Mouse (Mus musculus) thymus, postnatal 4 days (tissue): ENCODE data around the gene Frmd4a.

ENCODE experiments used
- DNase-seq: peaks from one replicate; pipeline ENCODE4 v3.0.0; 2021

Gene Frmd4a

DNA sequence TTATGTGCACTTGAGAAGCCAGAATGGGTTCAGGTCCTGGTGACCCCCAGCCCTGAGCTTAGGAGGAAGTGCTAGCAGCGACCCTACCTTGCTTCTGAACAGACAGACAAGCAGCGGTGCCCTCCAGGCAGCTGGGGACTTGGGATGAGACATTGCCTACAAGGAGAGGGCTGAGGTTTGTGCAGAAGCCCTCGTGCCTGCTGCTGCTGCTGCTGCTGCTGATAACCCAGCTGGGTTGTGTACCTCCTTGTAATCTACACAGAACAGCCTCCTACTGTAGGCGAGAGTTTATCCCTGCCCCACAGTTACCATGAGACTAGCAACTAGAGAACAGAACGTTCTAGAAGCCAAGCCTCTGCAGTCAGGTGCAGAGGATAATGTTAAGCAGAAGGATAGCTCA is 543.7 kb downstream of the Frmd4a start:
- DNase-seq, result peak; percentile 38

DNA sequence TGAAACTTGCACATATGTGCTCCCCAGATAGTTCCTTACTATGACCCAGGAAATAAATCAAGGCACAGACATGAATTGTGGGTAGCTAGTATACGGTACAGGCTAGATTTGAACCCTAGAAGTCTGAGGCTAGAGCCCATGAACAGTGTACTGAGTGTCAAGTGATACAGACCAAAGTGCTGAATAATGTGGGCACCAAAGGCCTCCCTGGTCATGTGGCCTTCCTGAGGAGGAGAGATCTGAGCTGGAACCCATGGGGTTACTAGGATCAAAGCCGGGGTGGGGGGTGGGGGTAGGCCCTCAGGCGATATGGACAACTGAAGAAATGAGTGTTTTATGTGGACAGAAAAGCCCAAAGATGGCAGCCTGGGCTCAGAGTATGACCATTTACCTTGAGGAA is 544.9 kb downstream of the Frmd4a start:
- DNase-seq, result no peak

DNA sequence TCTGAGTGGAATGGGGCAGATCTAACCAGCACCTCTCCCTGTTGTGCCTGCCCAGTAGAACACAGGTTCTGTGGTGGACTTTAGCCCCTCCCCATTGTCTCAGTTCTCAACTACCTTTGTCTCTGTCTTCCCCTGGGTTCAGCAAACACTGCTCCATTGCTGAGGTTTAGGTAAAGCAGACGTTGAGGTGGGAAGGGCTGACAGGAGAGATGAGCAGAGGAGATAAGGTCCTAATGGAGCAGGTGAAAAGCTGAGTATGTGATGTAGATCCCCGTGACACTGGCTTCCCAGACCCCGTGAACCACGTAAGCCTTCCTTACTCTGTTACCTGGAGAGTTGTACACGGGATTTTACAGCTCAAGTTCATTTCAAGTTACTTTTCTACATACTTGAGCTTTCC is 545.3 kb downstream of the Frmd4a start:
- DNase-seq, result no peak

DNA sequence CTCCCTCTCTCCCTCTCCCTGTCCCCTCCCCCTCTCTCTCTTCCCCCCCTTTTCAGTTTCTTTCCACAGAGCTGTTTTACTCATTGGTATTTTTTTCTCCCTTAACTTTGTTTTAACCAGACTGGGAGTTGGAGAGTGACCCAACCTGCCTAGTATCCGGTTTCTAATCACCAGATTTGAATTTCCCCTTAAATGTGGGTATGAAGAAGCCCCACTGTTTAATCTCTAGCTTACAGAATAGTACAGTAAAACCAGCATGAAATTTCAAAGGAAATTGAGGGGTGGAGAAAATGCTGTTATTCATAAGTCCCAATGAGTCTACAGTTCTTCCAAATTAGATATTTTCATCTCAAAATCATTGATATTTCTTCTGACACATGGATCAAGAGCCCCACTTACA is 545.8 kb downstream of the Frmd4a start:
- no peak for DNase-seq

DNA sequence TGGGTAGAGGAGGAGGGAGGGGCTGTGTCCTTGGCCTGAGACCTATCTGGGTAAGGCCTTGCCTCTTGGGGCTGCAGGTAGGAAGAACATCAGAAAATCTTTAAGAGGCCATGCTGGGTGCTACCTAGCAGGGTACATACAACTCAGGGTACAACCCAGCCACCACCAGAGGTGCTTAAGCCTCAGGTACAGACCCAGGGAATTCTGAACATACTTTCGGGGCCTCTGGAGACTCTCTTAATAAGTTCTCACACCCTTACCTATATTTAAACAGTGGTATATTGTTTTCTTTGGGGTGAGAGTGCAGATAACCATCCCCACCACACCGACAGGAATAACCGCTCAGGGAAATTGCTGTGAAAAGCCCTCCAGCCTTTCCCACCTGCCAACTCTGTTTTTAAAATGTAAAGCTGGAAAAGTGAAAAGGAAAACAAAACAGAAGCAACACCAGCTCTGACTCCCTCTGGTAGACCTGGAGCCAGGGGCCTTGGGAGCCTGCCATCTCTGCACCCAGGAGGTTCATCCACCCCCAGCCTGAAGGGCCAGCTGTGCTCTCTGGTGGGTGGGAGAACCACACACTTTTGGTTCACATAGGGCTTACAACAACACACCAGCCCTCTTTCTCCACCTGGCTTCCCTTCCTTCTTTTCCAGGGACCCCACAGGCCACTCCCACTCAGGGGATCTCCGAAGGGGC is 548.9 kb downstream of the Frmd4a start:
- no peak for DNase-seq

DNA sequence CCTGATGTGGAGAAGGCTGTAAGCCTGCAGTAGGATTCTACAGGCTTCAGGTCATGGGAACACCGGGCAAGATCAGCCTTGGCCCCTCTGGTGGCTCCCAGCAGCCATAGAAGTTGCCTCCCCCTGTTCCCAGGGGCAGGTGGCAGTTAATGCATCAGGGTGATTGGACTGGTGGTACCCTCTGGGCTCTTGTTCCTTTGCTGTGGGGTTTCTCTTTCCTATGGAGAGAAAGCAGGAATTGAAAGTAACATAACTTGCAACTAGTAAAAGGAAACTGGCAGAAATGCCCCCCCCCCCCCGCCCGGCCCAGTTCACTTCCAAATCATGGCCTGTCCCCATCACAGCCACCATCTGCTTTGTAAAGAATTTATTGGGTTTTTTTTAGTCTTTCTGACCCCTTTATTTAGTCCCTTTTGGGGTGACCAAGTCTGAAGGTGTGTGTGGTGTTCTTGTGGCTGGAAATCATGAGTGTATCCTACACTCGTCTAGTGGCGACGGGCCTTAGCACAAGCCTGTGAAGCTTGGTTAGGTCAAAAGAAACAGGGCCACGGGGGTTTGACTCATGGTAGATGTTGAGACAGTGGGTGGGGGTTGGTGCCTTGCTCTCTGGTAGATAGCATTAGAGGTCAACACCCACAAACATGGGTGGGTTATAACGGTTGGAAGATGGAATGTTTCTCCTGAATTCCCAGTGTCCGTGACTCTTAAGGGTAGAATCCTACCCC is 549.6 kb downstream of the Frmd4a start:
- no peak for DNase-seq

DNA sequence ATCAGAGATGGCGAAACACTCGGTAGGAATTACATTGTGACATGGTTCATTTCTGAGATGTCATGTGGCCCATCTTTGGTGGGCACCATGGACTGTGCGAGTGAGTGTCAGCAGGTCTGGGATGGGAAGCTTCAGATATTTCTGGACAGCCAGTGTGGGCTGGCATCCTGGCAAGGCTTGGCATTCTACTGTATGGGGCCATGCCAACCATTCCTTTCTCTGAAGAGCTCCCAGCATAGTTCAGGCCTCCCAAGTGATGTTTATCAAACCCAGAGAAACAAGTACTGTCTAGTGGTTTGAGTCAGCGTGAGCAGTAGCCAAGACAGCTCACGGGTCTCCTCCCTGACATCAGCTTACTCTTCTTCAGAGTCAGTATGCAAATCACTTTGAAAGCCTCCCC is 551.5 kb downstream of the Frmd4a start:
- no peak for DNase-seq

DNA sequence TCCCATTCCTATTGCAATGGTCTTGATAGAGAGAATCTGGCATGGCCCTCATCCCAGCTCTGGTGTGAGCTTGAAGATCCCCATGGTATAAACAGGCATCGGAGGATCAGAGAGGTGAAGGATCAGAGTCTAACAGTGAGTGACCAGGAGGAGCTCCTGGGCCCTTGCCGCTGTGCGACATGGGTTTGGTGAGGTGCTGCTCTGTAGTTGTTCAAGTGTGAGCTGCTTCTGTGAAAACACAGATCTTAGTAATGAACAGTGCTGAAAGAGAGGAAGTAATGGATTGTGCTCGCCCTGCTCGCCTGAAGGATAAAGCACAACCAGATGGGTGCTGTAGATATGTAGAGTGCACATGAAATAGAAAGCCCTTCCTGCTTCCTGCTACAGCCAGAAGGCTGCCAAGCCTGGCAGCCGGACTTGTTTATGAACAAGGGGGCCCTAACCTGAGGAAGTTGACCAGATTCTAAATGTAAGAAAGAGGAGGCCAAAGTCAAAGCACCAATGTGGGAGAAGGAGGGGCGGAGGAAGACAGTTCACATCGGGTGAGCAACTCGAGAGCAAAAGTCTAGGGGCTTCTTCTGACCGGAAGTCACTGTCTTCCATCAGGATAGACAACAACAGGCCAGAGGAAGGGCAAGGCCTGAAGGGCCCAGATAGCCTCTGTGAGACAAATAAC is 552.8 kb downstream of the Frmd4a start:
- no peak for DNase-seq

DNA sequence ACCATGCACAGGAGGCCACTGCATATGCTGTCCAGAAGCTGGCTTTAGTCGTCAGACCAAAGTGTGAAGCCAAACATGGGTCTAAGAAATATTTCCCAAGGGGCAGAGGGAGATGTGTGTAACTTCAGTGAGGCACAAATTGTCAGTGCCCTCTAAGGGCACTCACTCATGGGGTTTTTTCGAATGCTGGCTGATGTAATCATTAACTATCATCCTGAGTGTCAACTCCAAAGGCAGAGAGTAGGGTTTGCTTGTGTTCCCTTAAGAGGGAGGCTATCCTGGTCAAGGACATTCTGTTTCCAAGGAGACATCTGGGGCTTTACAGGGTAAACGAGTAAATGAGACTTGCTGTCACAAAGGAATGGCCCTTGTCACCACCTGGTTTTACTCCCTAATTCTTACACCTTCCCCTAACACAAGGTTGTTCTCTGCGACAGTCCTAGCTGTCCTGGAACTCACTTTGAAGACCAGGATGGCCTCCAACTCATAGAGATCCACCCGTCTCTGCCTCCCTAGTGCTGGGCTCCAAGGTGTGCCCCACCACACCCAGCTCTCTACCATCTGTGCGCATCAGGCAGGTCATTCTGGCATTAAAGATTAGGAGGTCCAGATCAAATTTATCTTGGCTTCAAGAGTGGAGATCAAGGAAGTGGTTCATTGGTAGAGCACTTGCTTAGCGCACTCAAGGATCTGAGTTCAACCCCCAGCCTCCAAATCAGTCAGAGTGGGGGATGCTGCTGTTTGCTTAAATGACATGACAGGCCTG is 555.2 kb downstream of the Frmd4a start:
- DNase-seq, result no peak

DNA sequence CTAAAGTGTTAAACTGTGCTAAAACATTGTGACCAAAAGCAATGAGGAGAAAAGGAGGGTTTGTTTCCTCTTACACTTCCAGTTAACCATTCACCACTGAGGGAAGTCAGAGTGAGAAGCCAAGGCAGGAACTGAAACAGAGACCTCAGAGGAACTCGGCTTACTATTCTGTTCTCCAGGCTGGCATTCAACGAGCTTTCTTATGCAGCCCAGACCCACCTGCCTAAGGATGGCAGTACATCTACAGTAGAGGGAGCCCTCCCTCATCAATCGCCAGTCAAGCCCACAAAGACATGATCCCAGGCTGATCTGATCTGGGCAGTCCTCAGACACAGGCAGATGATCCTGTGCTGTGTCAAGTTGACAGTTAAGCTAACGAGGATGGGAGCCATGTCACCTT is 555.9 kb downstream of the Frmd4a start:
- DNase-seq, result no peak

DNA sequence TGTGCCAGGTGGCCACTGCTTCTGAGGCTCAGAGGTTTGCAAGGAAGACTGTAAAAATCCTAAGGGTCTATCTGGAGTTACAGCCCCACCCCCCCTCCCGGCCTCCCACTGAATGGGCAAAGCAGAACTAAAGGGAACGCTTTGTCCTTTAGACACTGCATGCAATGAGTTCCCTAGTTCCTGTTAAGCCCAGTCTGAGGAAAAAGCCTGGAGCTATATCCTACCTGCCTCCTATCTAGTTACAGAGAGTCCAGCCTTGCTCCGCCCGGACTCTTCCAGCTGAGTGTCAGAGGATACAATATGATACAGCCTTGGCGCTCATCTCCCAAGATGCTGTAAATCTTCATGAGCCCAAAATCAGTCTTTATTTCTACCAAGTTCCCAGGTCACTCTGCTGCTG is 556.7 kb downstream of the Frmd4a start:
- DNase-seq, result no peak

DNA sequence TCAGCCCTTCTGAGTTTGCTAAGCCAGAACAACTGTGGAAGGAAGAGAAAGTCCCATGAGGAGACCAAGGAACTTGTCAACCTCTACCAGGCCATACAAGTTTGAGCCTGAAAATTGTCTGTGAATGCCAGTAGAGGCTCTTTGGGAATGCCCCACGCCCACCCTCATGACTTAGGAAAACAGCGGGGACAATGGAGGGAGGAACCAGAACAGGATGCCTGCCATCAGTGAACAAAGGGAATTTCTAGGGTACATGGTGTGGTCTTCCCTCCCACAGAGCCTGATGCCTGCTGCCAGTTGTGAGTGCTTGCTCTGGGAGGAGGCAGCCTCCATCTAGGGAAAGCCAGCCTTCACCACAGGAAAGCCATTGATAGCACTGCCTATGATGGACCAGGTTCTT is 557.6 kb downstream of the Frmd4a start:
- DNase-seq, result no peak

DNA sequence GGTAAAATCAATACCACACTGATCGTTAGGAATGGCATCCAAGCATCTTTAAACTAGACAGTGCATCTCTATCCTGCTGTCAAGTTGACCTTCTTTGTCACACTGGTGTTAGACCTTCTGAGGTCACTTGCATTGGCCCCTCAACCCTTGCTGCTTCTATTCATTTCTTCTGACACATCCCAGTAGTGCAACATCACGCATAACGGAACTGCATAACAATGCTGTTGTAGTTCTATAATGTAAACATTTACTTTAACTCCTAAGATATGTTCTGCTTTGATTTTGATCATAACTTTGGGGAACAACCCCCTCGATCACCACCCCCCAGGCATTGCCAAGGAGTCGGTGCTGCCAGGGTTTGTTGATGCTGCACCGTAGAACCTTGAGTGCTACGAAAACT is 558.5 kb downstream of the Frmd4a start:
- no peak for DNase-seq

DNA sequence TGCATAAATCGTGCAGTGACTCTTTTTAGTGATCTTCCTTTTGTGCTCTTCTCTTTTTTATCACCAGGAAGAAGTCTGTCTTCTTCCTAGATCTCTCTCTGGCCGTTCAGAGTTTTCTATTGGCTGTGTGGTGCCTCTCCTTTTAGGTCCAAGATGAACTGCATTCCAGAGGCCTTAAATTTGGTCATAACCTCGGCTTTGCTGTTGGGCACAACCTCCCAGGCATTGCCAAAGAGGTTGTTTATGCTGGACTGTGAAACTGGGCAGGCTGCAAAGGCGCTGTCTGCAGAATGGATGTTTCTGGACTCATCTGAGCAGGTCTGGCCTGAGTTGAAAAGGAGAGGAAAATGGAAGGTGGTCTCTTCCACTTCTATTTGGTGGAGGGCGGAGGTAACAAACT is 560.8 kb downstream of the Frmd4a start:
- no peak for DNase-seq

DNA sequence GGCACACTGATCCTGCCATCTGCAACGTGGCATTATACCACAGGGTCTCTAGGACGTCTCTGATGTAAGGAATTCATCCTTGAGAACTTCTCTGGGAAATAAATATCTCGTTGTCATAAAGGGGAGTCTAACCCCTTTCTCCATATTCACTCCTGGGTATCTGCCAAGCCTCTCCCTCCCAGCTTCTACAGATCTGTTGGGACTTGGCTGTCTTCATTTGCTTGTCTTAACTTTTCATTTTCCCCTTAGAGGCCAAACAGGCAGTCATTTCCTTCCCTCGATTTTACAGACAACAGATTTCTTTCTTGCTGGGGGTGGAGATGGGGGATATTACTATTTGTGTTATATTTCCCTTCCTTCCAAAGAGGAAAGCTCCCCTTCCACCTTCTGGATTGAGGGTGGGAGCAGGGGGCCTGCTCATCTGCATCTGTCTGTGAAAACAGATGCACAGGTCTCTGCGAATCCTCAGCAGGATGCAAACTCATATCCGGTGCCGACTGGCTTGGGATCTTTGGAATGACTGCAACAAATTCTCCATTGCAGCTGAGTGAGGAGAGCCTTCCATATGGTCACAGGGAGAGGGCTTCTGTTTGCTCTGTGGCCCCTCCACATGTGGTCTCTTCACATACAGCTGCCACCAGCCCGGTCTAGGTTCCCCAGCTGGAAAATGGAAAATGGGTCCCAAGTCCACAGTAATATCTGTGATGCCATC is 562.0 kb downstream of the Frmd4a start:
- no peak for DNase-seq

DNA sequence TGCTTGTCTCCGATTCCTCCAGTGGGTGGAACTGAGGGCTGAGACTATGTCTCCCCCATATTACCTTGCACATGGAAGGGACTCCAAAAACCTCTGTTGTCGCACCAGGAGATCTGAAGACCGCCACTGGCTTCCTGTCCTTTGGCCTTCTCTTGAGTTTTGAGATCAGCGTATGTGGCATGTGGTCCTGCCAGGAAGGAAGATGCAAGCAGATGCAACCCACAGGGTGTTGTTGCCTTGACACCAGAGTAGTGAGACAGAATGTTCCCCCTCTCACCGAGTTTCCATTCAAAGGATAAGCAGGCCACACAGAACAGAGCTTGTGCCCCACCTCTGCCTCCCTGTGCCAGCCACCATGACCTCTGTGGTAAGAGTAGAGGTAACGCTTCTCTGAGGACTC is 563.1 kb downstream of the Frmd4a start:
- DNase-seq, result no peak

DNA sequence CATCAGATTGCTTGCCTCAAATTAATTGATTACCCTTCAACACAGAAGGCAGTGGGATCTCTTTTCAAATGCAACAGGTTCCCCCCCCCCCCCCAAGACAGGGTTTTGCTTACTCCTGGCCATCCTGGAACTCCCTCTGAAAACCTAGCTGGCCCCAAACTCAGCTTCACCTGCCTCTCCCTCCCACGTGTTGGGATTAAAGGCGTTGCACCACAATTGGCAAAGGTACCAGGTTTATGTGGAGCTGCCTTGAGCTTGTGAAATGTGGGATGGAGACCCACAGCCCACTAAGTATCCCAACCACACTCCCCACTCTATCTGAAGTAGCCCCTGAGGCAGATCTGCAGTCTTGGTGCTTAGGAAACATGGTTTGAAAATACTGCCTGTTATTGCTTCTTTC is 565.4 kb downstream of the Frmd4a start:
- no peak for DNase-seq

DNA sequence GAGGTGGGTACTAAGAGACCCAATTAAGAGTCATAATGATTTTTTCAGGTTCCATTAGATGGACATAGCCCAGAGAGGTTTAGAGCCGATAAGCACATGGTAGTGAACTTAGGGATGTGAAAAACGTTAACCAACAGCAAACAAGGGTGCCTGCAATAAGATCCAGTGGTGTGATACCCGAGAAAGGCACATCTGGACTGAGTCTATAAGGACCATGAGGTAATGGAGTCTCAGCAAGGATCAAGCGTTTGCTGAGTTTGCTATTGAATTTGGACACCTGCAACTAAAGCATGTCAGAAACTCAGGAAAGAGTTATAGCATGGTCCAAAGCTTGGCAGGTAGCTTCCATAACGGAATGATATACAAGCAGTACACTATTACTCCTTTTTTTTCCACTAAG is 566.7 kb downstream of the Frmd4a start:
- DNase-seq, result no peak

DNA sequence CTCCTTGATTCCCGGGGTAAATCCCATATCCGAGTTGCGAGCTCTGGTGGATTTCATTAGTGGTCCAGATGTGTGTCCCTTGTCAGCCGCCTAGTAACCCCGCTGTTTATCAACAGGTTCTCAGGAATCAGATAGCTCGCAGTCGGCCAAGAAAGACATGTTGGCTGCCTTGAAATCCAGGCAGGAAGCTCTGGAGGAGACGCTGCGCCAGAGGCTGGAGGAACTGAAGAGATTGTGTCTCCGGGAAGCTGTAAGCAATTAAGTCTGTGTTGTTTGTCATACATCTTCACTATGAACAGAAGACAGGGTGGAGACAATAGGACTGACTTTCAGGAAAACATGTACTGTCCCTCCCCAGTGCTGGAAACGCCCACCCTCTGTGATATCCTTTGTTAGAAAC is 568.7 kb downstream of the Frmd4a start:
- DNase-seq, result no peak

DNA sequence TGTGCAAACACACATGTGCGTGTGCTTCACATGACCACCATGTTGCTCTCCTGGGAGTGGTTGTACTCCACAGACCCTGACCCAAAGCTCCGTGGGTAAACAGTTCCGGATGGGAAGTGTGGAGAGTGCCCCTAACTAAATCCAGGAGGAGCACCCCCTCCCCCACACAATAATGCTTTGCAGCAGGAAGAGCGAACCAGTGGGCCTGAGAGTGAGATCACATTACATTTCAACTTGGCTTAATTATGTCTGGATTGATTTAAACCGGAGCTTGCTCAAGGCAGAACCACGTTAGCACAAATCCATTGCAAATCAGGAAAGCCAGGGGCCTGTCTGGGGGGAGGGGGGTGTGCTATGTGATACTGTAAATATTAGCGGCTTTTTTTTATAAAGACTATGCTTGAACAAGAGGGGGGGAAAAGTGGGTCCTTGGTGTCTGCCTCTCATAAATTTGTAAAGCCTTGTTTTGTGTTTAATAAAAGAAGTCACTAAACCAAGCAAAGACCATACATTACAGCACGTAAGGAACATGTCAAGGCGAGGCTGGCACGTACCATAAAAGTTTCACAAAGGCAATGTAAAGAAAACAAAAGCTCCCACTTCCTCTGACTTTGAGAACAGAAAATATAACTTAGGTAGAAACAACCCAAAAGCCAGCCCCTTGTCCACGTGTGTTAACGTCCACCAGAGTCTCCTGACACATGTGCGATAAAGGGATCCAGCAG is 570.3 kb downstream of the Frmd4a start:
- DNase-seq, result no peak

DNA sequence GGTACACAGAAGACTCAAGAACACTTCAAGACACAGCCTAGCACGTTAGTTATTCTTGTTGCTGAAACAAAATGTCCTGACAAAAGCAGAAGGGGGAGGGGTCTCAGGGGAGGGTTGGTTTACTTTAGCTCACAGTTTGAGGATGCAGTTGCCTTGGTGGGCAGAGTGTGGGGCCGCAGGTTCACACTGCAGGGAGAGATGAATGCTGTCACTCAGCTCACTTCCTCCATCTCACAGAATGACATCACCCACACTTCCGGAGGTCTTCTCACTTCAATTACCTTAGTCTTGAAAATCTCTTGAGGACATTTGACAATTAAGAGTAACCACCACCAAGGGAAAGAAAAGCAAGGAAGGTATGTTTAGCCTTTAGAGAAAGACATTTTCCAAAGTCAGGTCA is 574.1 kb downstream of the Frmd4a start:
- DNase-seq, result no peak

DNA sequence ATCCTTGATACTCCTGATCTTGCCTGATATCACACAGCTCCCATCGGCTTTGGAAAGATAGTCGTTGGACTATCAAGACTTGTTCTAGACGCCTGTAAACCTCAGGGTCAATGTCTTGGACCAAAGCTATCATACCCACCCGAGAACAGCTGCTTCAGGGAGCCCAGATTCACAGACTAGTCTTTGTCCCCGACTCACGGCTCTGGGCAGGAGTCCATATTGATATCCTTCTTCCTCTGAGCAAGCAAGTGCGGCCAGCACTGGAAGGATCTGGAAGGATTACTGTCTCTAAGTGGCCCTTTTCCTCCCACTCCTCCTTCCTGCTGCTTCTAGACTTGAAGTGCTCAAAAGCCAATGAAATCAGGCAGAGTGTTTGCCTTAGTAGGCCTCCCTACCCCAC is 575.1 kb downstream of the Frmd4a start:
- DNase-seq, result no peak
